Mouse (Mus musculus) granulocyte monocyte progenitor cell, adult 5-6 weeks (primary cell): ENCODE results near the gene Chd1. TPM values are rescaled to one million over a fixed set of nuclear protein-coding genes. Genes with fewer than 3 reads are reported as not detected.

Experiments used
- ATAC-seq: replicated peaks from 2 replicates; pipeline ENCODE4 v1.8.0; 2016; ENCODE audit warnings: mild to moderate bottlenecking, moderate TSS enrichment, inconsistent platforms; ENCODE audit not compliant: poor library complexity, severe bottlenecking
- total RNA-seq, 2 experiments: library from RNA; stranded (forward) in 1 of 2; stranded (reverse) in 1 of 2; fragments of 200-712, 200-1000 nt in 1 of 2; fragments of >200 nt in 1 of 2; fragmentation: Nextera tagmentation in 1 of 2; gene quantifications; 2 replicates each; pipeline ENCODE4 v1.2.3; 2014 to 2017

The Chd1 gene
- 34.8 and 39.1 TPM in 2 replicates for total RNA-seq (2014; fragmentation: Nextera tagmentation)
- total RNA-seq (2017) = 55.8 and 68.2 TPM in 2 replicates

- ATAC-seq = peak; percentile 68
Measured at GRCm38 (mm10) chr17:15704475-15705300, at the start of gene Chd1. TSS of gene Chd1 (plus strand) at chr17:15704967.

GRCm38 (mm10) chr17:15656881-15657607, 47.7 kb upstream of the Chd1 start:
- ATAC-seq = peak; percentile 96

- no peak for ATAC-seq
Measured at GRCm38 (mm10) chr17:15672870-15673269, 31.9 kb upstream of the Chd1 start.

GRCm38 (mm10) chr17:15677970-15678645, 26.7 kb upstream of the Chd1 start:
- ATAC-seq = peak; percentile 89

- no peak for ATAC-seq
Measured at GRCm38 (mm10) chr17:15679966-15680630, 24.7 kb upstream of the Chd1 start.

- ATAC-seq = no peak
Measured at GRCm38 (mm10) chr17:15680661-15681060, 24.1 kb upstream of the Chd1 start.

GRCm38 (mm10) chr17:15686396-15686795, 18.4 kb upstream of the Chd1 start:
- ATAC-seq = no peak

GRCm38 (mm10) chr17:15690304-15690703, 14.5 kb upstream of the Chd1 start:
- ATAC-seq = no peak

- peak; percentile 100 for ATAC-seq
Measured at GRCm38 (mm10) chr17:15695566-15695965, 9.2 kb upstream of the Chd1 start.

GRCm38 (mm10) chr17:15698956-15699355, 5.8 kb upstream of the Chd1 start:
- ATAC-seq = no peak

GRCm38 (mm10) chr17:15701505-15701904, 3.3 kb upstream of the Chd1 start:
- no peak for ATAC-seq

GRCm38 (mm10) chr17:15704158-15704474, 651 bp upstream of the Chd1 start:
- peak; percentile 13; the same call in 1 of the 2 replicates for ATAC-seq

GRCm38 (mm10) chr17:15705303-15706284, 827 bp downstream of the Chd1 start:
- peak; percentile 40 for ATAC-seq

GRCm38 (mm10) chr17:15714507-15714906, 9.7 kb downstream of the Chd1 start:
- ATAC-seq = peak; percentile 30

- peak; percentile 77 for ATAC-seq
Measured at GRCm38 (mm10) chr17:15715013-15715902, 10.5 kb downstream of the Chd1 start.

- ATAC-seq = peak; percentile 36; the same call in 1 of the 2 replicates
Measured at GRCm38 (mm10) chr17:15715940-15716339, 11.2 kb downstream of the Chd1 start.

GRCm38 (mm10) chr17:15720841-15721240, 16.1 kb downstream of the Chd1 start:
- ATAC-seq = no peak

- no peak for ATAC-seq
Measured at GRCm38 (mm10) chr17:15723291-15723690, 18.5 kb downstream of the Chd1 start.
